Mouse (Mus musculus) heart, postnatal 25 days (tissue): ENCODE results near the gene Otulin. TPM values are rescaled to one million over a fixed set of nuclear protein-coding genes. Genes with fewer than 3 reads are reported as not detected.
A peak's percentile ranks its signal among the peaks of the same experiment; 100 is the strongest.

ENCODE experiments used
- DNase-seq: peaks from one replicate; pipeline ENCODE4 v3.0.0; 2022; ENCODE audit warnings: low spot score
- intact Hi-C: fragments of 180-260 bp; cut with DNase I; formaldehyde crosslinking; loops from one replicate; pipeline ENCODE4 v1.15.1; 2025
- total RNA-seq, 2 experiments: library from RNA; stranded (reverse); gene quantifications; 2 replicates each; pipeline ENCODE4 v1.2.3; 2021

Gene Otulin
- total RNA-seq, result 10 to 100 TPM; 22.4 to 26.8 TPM

DNA sequence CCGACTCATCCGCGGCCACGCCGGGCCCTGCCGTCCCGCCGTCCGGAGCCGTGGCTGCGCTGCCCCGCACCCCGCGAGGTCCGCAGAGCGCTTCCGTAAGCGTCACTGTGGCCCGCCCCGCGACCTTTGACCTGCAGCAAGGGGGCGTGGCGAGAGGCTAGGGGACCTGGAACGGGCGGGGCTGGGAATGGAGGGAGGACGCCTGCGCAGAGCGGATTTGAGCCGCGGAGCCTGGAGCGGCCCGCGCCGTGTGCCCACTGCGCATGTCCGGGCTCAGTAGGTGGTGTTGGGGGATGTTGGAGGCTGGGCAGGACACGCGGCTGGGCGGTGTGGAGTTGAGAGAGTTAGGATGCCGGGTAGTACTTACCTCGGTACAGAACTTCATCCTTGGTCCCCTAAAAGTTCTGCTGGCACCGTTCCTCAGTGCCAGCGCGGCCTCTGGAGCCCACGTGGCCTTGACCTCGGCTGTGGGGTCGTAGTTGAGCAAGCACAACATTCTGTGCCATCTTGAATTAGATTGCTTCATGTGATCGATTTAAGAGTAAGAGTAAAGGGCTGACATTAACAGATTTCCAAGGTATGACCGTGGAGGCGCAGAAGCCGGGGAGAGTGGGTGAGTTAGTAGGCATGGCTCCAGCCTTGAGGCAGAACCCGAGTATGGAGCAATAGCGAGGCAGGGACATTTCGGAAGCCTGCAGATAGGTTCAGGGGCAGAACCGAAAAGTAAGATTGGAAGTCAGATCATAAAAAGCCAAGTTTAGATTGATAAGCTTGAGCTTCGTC is at the start of gene Otulin:
TSS of gene Otulin (minus strand) at position 93 of the 783 bp plus-strand sequence.
- intact Hi-C loops, result no loop called here

DNA sequence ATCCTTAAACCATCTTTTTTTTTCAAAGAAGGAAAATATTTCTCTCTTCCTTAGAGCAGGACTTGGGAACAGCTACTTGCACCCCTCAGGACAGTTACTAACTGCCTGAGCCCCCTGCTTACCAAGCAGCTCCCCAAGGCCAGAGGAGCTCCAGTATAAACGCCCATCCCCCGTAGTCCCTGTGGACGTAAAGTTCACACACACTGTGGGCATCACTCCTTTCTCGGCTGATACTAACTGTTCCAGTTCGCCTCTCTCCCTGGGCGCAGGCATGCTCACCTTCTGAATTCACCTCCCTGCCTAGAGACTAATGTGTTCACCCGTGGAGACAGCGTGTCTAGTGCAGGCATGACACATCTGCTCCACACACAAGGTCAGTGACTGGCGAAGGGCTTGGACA is 48.0 kb upstream of the Otulin start:
- no peak for DNase-seq
- intact Hi-C loops, result no loop called here

More for the DNA sequence above, at the start of gene Otulin:
- peak; percentile 95 for DNase-seq

DNA sequence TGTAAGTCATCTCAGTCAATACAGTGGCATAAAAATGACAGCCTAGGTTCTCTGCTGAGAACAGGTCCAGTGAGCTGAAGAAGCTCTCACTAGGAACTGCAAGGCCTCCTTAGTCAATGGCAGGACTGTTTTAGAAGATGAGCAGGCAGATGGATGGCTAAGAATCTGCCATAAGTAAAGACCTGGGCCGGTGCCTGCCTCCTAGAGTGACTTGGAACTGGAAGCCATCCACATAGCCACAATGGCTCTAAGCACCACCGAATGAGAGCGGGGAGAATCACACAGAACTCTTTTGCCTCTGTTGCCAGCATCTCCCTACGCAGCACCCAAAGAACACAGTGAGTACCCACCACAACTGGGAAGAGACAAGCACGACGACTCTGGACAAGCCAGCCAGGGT is 47.3 kb upstream of the Otulin start:
- no peak for DNase-seq
- intact Hi-C loops, result no loop called here

DNA sequence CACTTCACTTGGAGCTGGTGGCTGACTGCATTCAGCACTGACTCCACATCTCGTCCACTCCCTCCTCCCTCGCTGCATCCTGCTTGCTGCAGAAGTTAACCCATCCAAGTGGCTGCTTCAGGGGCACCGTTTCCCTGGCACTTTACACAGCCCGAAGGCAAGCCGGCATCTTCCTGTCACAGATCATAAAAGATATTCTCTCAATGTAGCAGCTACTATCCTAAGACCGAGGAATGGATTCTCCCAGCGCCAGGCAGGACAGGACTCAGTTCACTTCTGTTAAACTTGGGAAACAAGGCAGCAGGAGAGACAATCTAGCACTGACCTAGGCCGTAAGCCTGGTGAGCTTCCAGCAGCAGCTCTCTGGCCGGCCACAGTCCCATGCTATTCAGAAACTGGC is 45.7 kb upstream of the Otulin start:
- intact Hi-C loops, result no loop called here
- DNase-seq, result no peak

GRCm38 (mm10) chr15:27675122-27675521 is 44.6 kb upstream of the Otulin start:
- DNase-seq, result no peak
- intact Hi-C loops, result no loop called here

- intact Hi-C loops, result no loop called here
- no peak for DNase-seq
These were observed 43.5 kb upstream of the Otulin start for GRCm38 (mm10) chr15:27674041-27674440.

DNA sequence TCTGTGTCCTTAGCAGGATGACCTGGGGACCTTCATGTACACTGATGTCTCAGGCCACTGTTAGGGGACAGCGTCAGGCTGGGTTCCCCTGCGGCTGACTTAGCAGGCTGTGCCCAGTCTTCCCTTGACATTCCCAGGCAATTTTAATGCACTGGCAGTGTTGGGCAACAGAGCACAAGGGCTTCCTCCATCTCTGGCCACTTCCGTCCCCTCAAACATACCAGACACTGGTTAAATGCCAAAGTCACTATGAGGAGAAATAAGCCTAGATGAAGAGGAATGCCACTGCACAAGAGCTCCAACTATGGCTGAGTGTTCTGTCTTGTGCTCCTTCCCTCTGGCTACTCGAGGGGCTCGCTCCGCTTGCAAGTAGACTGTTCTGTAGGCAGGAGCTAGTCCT is 42.7 kb upstream of the Otulin start:
- intact Hi-C loops, result no loop called here
- DNase-seq, result no peak

- no peak for DNase-seq
- intact Hi-C loops, result no loop called here
These were observed 41.8 kb upstream of the Otulin start for GRCm38 (mm10) chr15:27672259-27672658.

DNA sequence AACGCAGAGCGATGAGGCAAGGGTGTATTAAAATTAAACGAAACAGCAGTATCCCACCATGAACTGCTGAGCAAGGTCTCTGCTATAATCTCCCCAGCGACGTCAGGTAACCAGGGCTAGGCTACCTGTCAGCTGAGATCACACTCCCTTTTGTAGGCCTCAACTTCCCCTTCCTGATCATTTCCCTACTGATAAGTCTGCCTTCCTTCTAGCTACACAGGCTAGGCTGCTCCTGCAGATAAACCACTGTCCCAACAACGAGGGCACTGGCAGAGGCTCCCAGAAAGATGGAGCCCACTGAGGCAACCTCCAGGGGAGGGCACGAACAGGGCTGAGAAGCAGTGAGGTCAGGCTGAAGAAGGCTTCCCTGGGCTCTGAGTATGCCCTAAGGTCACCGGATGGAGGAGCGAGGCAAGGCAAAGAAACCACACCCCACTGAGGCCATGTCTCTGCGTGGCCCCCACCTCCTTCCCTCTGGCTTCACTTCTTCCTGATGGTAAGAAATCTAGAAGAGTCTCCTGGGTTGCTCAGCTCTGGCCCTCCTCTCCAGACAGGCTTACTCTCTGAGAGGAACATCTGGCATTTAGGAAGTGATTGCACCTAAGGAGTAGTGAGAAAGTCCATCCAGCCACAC is 41.2 kb upstream of the Otulin start:
- intact Hi-C loops, result no loop called here
- no peak for DNase-seq

GRCm38 (mm10) chr15:27670708-27671107 is 40.2 kb upstream of the Otulin start:
- no peak for DNase-seq
- intact Hi-C loops, result no loop called here

DNA sequence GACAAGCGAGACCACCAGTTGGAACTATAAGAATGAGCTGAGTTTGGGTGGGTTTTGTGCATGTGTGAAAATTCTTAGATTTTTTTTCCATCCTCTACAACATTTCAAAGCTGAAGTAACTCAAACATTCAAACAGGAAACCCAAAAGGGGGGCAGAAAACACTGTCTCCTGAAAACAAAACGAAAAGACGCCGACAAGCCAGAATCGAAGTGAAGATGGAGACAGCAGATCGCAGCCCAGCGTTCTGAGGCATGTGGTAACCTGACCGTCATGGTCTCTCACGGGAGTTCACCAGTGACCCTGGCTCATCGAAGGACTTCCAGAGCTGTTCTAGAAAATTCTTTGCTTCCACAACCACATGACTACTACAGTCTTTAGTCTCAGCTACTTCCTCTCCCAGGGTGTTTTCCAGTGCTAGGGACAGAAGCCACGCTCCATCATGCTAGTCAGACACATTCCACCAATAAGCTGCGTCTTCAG is 39.5 kb upstream of the Otulin start:
- intact Hi-C loops, result no loop called here
- DNase-seq, result no peak

- intact Hi-C loops, result no loop called here
- DNase-seq, result no peak
These were observed 38.8 kb upstream of the Otulin start for GRCm38 (mm10) chr15:27669276-27669675.

DNA sequence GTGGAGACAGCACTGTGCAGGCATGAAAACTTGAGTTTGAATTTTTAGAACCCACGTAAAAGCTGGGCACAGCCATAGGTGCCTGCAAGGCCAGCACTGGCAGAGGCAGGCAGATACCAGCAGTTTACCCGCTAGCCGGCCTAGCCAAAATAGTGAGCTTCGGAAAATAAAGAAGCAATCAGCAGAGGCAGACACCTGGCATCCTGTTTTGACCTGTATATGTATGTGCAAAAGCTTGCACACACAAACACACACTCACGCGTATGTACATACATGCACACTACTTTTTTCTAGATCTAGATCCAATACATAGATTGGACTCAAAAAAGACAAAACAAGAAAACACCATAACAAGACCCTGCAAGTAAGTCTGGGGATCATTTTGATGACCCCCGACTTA is 38.1 kb upstream of the Otulin start:
- intact Hi-C loops, result no loop called here
- no peak for DNase-seq

DNA sequence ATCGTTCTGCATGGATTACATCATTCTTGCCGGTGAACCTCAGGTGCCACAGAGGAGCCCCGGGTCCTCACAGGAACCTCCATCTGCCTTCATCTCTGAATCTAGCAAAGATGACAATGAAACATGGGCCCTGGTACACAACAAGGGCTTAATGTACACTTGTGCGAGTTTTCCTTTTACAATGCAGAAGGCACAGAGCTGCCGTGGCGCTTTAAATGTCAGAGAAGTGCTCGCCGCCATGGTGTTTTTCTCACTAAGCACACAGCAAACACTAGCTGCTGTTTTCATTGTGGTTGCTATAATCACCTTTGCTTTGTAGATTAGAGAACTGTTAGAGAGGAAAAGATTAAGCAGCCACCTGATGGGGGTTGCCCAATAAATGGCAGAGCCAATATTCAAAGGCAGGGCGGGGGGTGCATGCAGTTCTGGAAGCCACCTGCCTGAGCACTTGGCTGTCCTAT is 37.5 kb upstream of the Otulin start:
- intact Hi-C loops, result no loop called here
- DNase-seq, result no peak

DNA sequence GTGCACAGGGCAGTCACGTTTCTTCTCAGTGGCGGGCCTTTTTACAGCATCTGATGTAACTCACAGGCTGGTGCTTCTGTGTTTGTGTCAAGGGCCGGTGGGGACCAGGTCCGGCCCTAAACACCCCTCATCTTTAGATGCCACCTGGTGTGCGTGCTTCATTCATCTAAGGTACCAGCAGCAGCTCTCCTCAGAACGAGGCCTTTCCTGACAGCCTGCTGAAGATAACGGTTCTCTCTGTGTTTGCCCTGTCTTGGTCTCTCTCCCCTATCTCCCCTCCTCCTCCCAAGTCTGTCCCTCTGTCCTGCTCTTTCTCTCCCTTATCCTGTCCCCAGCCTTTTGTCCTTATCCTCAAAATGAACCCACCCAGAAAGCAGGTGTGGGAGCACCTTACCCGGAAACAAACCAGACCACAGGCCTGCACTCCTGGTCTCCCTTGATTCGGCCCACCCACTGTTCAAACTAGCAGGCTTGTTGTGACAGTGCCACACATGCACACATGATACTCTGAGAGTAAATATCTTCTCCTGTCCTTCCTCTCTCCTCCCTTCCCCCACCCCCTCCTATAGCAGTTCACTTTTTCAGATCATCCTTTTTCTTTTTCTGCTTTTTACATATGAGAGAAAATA is 36.5 kb upstream of the Otulin start:
- no peak for DNase-seq
- intact Hi-C loops, result no loop called here

- intact Hi-C loops, result no loop called here
- DNase-seq, result no peak
These were observed 35.0 kb upstream of the Otulin start for GRCm38 (mm10) chr15:27665392-27665911.

- intact Hi-C loops, result no loop called here
- no peak for DNase-seq
These were observed 33.6 kb upstream of the Otulin start for GRCm38 (mm10) chr15:27664126-27664525.

- no peak for DNase-seq
These were observed 32.2 kb upstream of the Otulin start for GRCm38 (mm10) chr15:27662699-27663098.

GRCm38 (mm10) chr15:27661696-27662095 is 31.2 kb upstream of the Otulin start:
- intact Hi-C loops, result no loop called here
- no peak for DNase-seq

More at GRCm38 (mm10) chr15:27662699-27663098, 32.2 kb upstream of the Otulin start:
- intact Hi-C loops, result no loop called here

- intact Hi-C loops, result loop anchor here (5.0 to 10.0 kb wide), 3 partner anchors 58 to 525 kb away; no protein-coding TSS in a partner anchor
- DNase-seq, result peak; percentile 56
These were observed 29.2 kb upstream of the Otulin start for GRCm38 (mm10) chr15:27659592-27660244.
